Mouse (Mus musculus) hematopoietic stem cell, adult 5-6 weeks (primary cell): ENCODE data around the gene Caprin2. TPM values are rescaled to one million over a fixed set of nuclear protein-coding genes. Genes with fewer than 3 reads are reported as not detected.

ENCODE experiments used
- ATAC-seq, 2 experiments: fragments of 125-278 bp in 1 of 2; replicated peaks in 1 of 2; 2 replicates each; pipeline ENCODE4 v1.8.0; 2016 to 2017; ENCODE audit warnings: inconsistent platforms in 2 of 2, mild to moderate bottlenecking in 2 of 2, moderate number of reproducible peaks in 2 of 2, low read depth in 1 of 2, moderate TSS enrichment in 1 of 2; ENCODE audit not compliant: low FRiP score in 2 of 2, poor library complexity in 2 of 2, severe bottlenecking in 2 of 2, insufficient read depth in 1 of 2, low TSS enrichment in 1 of 2
- total RNA-seq: library from RNA; stranded (forward); fragments of 172-1452, 232-1000 nt; gene quantifications from 2 replicates; pipeline ENCODE4 v1.2.3, GENCODE M21; 2017

The Caprin2 gene
- total RNA-seq, 1 experiment from 2014 or later: 42.6 TPM

- peak in 1 of 2 experiments; percentile 5; a peak in 1 of 4 replicates for ATAC-seq
Measured at GRCm38 (mm10) chr6:148894888-148895772, 907 bp downstream of the Caprin2 start.

GRCm38 (mm10) chr6:148873911-148874310, 22.1 kb downstream of the Caprin2 start:
- ATAC-seq: no peak

- no peak for ATAC-seq
Measured at GRCm38 (mm10) chr6:148845629-148846028, 50.4 kb downstream of the Caprin2 start.

GRCm38 (mm10) chr6:148841760-148842159, 54.3 kb downstream of the Caprin2 start:
- ATAC-seq: no peak

GRCm38 (mm10) chr6:148838460-148838859, 57.6 kb downstream of the Caprin2 start:
- no peak for ATAC-seq

GRCm38 (mm10) chr6:148831728-148832121, 64.3 kb downstream of the Caprin2 start:
- ATAC-seq: no peak

- peak; percentile 98 to 99 for ATAC-seq
Measured at GRCm38 (mm10) chr6:148830748-148831727, 65.0 kb downstream of the Caprin2 start, which contains the start of gene Ipo8. TSS of gene Ipo8 (minus strand) at chr6:148831467.

GRCm38 (mm10) chr6:148830355-148830747, 65.7 kb downstream of the Caprin2 start:
- no peak for ATAC-seq

- no peak for ATAC-seq
Measured at GRCm38 (mm10) chr6:148826119-148826518, 69.9 kb downstream of the Caprin2 start.

GRCm38 (mm10) chr6:148818624-148819343, 77.3 kb downstream of the Caprin2 start:
- no peak for ATAC-seq

- no peak for ATAC-seq
Measured at GRCm38 (mm10) chr6:148816751-148817150, 79.3 kb downstream of the Caprin2 start.

- no peak for ATAC-seq
Measured at GRCm38 (mm10) chr6:148811117-148811516, 84.9 kb downstream of the Caprin2 start.

- ATAC-seq: no peak
Measured at GRCm38 (mm10) chr6:148799773-148800172, 96.3 kb downstream of the Caprin2 start.

- ATAC-seq: no peak
Measured at GRCm38 (mm10) chr6:148795145-148795544, 100.9 kb downstream of the Caprin2 start.
